Mouse (Mus musculus): ENCODE results near the gene Nip7.
"Not testable (repeated sequence)": the region's sequence is repeated elsewhere in the genome, so short reads cannot be mapped to it uniquely, and the experiment has no call there.

Nip7 gene

DNA sequence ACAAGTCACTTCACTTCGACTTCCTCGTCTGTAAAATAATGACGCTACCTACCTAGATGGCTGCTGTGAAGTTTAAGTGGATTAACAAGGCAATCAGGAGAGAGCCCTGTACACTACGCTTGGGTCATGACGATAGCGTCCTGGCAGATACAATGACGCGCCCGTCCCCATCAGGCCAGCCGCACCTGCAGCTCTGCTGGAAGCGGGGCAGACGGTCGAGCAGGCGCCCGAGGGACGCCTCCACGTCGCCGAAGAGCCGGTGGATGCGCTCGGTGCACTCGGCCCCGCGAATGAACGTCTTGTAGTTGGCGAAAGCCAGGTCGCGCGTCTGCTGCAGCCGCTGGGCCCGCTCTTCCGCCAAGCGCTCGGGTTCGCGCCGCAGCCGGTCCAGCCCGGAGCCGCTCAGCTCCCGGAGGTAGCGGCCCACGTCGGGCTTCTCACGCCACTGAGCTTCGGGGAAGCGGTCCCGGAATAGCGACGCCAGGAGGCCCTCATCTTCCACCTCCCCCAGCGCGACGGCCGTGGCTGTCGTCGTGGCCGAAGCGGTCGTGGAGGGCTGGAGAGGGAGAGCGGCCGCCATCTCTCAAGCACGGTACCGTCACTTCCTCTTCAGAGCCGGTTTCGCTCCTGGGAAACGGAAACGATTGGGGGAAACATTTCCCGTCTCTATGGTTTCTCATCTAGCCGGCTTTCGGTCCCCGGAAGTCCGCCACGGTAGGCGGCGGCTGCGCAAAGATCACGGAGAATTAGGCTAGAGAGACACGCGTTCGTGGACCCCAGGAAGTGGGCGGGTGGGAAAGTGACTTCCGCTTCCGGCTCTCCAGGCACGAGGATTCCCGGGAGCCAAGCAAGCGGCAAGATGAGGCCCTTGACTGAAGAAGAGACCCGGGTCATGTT lies at the start of gene Nip7, which contains the start of gene Cog8:
TSS of gene Nip7 (plus strand) at position 802 of the 897 bp plus-strand sequence.
TSS of gene Cog8 (minus strand) at position 614 of the 897 bp plus-strand sequence.
- peak; percentile 98 for DNase-seq (ENCODE audit: low spot score)

GRCm38 (mm10) chr8:107007795-107008194 lies 48.9 kb upstream of the Nip7 start:
- no peak for DNase-seq (ENCODE audit: low spot score)

GRCm38 (mm10) chr8:107012666-107013065 lies 44.0 kb upstream of the Nip7 start:
- no peak for DNase-seq (ENCODE audit: low spot score)

GRCm38 (mm10) chr8:107014915-107015314 lies 41.8 kb upstream of the Nip7 start:
- DNase-seq (ENCODE audit: low spot score) = no peak

GRCm38 (mm10) chr8:107023479-107023878 lies 33.2 kb upstream of the Nip7 start:
- no peak for DNase-seq (ENCODE audit: low spot score)

DNA sequence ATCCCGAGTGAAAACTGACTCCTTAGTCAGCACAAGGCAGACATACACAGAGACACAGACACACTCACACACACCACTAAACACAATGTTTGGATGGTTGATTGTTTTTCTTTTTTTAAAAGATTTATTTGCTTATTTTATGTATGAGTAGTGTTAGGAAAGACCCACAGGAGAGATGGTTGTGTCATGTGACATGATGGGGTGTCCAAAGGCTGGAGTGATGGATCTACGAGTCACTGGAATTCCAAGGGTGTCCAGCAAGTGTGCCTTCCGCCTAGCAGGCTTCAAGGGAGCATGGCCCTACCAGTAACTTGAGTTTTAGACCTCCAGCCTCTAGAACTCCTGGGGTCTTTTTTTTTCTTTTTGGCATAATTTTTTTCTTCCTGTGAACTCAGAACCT lies 27.4 kb upstream of the Nip7 start:
- no peak for DNase-seq (ENCODE audit: low spot score)

DNA sequence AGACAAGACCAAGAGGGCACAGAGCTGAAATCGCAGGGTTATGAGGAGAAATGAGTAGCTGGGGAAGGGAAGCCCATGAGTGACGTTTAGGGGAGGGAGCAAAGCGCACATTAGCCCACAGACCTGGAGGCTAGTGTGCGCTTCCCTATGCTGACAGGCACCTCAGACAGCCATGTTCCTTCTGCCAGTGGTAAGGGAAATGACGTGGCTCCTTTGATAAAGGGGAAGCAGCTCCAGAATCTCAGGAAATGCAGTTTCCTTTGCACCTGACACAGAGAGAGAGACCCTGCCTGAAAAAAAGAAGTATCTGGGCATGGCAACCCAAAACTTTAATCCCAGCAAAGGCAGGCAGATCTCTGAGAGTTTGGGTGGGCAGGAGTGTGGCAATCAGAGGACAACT lies 26.6 kb upstream of the Nip7 start:
- no peak for DNase-seq (ENCODE audit: low spot score)

DNA sequence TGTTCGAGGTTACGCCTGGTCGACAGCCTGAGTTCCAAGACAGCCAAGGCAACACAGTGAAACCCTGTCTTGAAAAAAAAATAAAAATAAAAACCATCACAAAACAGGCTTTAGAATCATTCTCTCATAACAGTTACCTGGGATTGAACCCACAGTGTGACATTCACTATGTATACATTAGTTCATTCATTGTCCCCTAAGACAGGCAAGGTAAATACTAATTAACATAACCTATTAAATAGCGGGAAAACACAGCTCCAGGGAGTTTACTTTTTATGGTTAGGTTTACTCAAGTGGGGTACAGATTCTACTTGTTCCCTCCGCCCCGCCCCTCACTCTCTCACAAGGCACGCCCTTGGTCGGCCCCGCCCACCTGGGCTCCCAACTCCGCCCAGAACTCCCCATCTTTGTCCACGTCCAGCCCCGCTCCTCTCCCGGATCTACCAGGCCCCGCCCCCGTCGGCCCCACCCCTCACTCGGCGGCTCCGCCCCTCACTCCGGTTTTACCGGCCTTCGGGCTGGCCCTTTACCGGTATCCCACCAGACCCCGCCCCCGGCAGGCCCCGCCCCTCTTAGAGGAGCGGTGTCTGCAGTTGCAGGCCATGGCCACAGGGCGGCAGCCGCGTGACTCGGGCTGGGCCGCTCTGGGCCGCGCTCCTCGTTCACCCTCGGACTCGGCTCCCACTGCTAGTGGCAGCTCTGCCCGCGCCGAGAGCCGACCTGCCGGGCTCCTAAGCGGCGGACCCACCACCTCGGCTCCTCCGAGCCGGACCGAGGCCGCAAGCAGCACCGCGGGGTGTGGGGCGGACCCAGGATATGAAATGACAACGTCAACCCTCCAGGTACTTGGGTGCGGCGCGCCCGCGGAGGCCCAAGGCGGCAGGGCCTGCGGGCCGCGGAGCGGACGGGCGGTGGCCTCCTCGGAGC lies 25.8 kb upstream of the Nip7 start, which contains the start of gene Vps4a:
TSS of gene Vps4a (plus strand) at position 573 of the 927 bp plus-strand sequence.
- peak; percentile 96 for DNase-seq (ENCODE audit: low spot score)

DNA sequence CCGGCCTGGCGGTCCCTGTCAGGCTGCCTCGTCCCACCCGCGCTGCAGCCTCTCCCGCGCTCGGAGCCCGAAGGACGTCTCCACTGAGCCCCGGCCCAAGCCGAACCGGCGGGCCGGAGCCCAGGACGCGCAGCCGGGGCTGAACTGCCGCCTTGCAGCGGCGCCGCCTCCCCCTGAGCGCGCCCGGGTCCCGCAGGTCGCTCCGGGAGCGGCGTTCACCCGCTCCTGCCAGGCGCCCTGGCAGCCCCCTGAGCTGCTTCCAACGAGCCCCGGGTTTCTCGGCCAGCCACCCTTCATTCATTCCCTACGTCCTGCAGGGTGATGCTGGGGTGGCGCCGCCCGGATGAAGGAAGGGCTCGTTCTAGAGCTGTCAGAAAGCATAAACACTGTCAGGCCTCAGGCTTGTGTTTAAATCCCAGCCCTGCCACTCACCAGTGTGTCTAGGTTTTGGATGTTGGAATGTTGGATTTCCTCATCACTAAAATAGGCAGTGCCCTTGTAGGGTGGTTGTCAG lies 25.0 kb upstream of the Nip7 start:
- peak; percentile 20 for DNase-seq (ENCODE audit: low spot score)

GRCm38 (mm10) chr8:107033609-107034008 lies 23.1 kb upstream of the Nip7 start:
- not testable (repeated sequence) for DNase-seq (ENCODE audit: low spot score)

GRCm38 (mm10) chr8:107035641-107036040 lies 21.0 kb upstream of the Nip7 start:
- no peak for DNase-seq (ENCODE audit: low spot score)

DNA sequence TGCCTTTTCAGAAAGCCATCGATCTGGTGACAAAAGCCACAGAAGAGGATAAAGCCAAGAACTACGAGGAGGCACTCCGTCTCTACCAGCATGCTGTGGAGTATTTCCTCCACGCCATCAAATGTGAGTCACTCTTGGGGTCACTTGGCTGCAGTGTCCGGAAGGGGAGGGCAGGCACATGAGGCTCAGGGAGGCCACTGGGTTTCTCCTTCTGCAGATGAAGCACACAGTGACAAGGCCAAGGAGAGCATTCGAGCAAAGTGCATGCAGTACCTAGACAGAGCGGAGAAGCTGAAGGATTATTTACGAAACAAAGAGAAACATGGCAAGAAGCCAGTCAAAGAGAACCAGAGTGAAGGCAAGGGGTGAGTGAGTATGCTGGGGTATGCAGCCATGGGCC lies 20.1 kb upstream of the Nip7 start:
- DNase-seq (ENCODE audit: low spot score) = no peak

GRCm38 (mm10) chr8:107040632-107041031 lies 16.0 kb upstream of the Nip7 start:
- no peak for DNase-seq (ENCODE audit: low spot score)

- DNase-seq (ENCODE audit: low spot score) = no peak
These were observed 11.2 kb upstream of the Nip7 start for GRCm38 (mm10) chr8:107045478-107045877.

- no peak for DNase-seq (ENCODE audit: low spot score)
These were observed 9.7 kb upstream of the Nip7 start for GRCm38 (mm10) chr8:107046976-107047375.

DNA sequence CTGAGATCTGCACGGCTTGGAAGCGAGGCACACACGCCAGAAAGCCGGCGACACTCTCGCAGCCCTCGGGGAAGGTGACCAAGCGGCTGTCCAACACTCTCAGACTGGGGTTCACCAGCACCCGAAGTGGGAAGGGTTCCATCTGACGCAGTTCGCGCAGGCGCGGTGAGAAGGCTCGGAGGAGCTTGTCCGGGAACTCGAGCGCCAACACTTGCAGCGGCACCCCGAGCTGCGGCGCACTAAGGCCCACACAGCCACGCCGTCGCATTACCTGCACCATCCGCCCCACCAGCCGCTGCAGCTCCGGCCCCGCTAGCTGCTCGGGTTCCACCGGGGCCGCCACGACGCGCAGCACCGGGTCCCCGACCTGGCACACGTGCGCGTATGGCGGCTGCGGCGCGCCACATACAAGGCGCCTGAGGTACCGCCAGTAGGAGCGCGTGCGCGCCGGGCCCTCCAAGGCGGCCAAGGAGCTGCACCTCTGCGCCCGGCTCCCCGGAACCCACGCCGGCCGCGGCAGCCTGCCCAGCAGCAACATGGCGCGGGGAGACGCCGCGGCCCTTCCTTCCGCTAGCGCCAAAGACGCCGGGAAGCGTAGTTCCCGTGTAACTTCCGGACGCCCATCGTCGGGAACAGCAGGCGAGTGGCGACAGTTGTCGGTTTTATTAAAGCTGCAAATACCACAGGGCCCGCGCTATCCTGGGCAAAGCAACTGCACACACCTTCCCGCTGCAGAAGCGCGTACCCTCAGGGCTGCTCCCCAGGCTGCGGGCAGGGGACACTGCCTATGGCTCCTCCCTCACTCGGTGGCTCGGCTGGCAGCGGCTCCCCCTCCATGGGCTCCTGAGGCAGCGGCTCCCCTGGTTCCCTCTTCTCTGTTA lies 8.4 kb upstream of the Nip7 start, which contains the start of gene Pdf:
TSS of gene Pdf (minus strand) at position 554 of the 881 bp plus-strand sequence.
- DNase-seq (ENCODE audit: low spot score) = peak; percentile 82

- no peak for DNase-seq (ENCODE audit: low spot score)
These were observed 7.2 kb upstream of the Nip7 start for GRCm38 (mm10) chr8:107049480-107049879.

DNA sequence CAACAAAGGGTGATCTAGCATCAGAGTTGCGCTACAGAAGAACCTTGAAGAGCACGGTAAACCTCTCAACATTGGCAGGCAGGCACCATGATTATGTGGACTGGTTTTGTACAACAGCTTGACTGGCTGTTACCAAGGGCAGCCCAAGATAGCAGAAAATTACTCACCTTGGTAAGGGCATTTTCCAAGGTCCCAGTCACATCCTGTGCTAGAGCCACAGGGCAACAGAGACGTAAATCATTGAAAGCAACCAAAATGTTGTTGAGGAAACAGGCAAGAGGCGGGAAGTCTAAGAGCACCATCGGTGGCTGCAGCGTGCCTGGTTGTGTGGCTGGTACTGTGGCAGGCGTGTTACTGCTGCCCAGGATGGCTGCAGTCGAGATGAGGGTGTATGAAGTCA lies 4.6 kb upstream of the Nip7 start:
- no peak for DNase-seq (ENCODE audit: low spot score)

DNA sequence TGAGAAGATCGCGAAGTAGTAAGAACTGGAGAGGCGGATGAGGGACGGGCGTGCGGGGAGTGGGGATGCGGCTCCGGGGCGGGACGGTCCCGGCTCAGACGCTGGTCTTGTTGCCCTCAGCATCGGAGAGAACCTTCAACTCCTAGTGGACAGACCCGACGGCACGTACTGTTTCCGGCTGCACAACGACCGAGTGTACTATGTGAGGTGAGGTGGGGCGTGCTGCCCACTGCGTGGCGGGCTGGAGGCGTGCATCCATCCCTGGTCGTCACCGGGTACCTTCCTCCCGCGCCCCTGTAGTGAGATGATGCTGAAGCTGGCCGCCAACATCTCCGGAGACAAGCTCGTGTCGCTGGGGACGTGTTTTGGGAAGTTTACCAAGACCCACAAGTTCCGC lies 294 bp downstream of the Nip7 start:
- DNase-seq (ENCODE audit: low spot score) = no peak

DNA sequence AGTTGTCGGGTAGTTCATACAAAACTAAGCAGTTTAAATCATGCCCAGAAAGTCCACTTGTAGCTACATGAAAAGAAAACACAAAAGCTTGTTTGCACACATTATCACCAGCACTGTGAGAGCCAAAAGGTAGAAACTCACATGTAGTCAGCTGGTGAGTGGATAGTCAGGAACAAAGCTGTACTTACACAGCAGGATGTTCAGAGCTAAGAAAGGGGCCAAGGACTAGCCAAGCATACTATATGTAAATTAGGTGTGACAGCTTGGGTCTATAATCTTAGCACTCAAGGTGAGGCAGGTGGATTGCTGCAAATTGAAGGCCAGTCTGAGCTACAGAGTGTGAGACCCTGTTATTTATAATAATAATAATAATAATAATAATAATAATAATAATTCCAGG lies 5.9 kb downstream of the Nip7 start:
- no peak for DNase-seq (ENCODE audit: low spot score)

Data from embryo, embryonic 10.5 days (tissue).